Mouse (Mus musculus): ENCODE data around the gene B630019K06Rik.

DNA sequence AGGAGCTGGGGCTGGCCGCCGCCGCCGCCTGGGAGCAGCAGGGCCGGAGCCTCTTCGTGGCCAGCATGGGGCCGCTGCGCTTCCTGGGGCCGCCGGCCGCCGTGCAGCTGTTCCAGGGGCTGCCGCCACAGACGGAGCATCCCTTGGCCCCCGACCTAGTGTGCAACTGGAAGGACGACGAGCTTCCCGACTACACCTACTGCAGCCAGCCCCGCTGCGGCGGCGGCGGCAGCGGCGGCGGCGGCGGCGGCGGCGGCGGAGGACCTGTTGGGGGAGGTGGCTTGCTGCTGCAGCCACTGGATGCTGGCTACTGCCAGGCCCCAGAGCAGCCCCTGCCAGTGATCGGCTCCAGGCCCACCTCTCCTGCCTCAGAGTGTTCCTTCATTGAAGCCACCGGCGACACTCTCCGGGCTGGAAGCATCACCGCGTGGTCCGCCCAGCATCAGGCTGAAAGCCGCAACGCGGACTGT lies 1.0 kb downstream of the B630019K06Rik start:
- TF ChIP-seq CHD2 (IDR thresholded peaks at IDR 0.05; ENCODE audit: low read length) = no peak
- TF ChIP-seq POLR2A (IDR thresholded peaks at IDR 0.05; ENCODE audit: control insufficient read depth in 1 of 2, insufficient read depth in 1 of 2, low read depth in 1 of 2, low read length in 2 of 2, poor library complexity in 1 of 2) = no peak
- no peak for TF ChIP-seq ZMIZ1 (IDR thresholded peaks at IDR 0.05; ENCODE audit: low read depth, low read length)
- no peak for TF ChIP-seq MAX (IDR thresholded peaks at IDR 0.05; ENCODE audit: low read length)
